Mouse (Mus musculus) cerebellum, adult 8-10 months (tissue): Measurements from ENCODE around the gene Slc4a1.
"Not testable (repeated sequence)": the region's sequence is repeated elsewhere in the genome, so short reads cannot be mapped to it uniquely, and the experiment has no call there.

ENCODE experiments used
- DNase-seq: peaks from one replicate; pipeline ENCODE4 v3.0.0; 2022

Gene Slc4a1

DNA sequence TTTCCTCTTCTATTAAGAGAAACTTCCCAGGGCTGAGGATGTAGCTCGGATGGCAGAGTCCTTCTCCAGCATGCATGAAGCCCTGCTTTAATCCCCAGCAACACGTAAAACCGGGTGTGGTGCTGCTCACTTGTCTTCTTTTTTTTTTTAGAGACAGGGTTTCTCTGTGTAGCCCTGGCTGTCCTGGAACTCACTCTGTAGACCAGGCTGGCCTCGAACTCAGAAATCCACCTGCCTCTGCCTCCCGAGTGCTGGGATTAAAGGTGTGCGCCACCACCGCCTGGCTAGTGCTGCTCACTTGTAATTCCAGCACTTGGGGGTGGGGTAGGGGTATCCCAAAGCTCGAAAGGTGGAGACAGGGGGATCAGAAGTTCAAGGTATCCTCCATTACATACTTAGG lies at the start of gene Slc4a1:
TSS of gene Slc4a1 (minus strand) at position 101 of the 400 bp plus-strand sequence.
- not testable (repeated sequence) for DNase-seq

DNA sequence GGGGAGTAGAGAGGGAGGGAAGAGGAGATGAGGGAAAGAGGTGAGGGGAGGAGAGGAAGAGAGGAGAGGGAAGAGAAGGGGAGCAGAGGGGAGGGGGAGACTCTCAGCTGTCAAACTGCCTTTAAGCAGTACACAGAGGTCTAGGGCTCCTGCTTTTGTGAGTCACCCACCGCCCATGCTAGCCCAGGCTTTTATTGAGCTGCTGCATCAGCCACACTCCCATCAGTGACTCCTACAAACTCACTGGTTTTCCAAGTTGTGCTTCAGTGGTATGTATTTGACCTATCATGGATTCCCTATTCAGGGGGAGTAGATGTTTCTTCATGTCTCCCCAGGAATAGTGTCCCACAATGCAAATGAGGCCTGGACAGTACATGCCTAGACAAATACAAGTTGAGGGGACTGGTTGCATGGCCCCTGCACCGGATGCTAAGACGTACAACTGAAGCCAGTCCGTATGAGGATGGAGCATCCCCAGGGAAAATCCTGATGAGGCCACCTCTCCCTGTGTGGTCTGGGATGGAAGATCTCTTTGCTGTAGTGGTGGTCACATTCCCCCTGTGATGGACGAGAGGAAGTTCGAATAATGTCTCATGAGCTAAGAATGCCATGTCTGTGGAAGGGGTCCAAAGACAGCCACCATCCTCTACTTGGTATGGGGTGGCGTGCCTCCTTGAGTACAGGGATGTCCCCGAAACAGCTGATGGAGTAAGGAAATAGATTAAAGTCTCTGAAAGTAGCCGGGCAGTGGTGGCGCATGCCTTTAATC lies 49.2 kb upstream of the Slc4a1 start:
- no peak for DNase-seq

DNA sequence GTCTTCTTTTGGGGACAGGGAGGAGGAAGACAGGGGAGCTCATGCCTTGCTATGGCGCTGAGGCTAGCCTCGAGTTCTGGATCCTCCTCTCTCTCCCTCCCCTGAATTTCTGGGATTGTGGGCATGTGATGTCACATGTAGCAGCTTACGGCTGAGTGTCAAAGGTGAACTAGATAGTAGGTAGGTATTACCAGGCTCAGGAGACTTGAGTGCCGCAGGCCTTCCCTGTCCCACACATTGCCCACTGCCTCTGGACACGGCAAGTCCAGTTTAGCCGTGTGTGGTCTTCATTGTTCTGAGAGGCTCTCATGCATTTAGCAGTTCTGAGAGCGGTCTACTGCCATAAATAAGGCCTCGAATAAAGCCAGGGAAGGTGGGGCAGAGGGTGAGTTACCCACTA lies 47.1 kb upstream of the Slc4a1 start:
- no peak for DNase-seq

DNA sequence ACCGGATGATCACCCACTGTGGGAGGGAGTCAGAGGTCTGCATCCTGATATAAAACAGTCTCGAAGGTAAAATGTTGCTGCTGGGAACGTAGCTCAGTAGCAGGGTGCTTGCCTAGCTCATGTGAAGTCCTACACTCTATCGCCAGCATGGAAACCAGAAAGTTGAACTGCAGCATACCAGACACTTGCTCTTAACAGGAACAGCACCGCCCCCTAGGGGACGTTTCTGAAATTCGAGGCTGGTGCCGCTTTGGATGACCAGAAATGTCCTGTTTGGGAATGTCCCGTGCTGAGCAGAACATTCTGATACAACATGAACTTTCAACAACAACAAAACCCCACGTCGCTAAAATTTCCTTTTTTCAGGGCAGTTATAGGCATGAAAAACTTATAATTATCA lies 45.7 kb upstream of the Slc4a1 start:
- peak; percentile 91 for DNase-seq

DNA sequence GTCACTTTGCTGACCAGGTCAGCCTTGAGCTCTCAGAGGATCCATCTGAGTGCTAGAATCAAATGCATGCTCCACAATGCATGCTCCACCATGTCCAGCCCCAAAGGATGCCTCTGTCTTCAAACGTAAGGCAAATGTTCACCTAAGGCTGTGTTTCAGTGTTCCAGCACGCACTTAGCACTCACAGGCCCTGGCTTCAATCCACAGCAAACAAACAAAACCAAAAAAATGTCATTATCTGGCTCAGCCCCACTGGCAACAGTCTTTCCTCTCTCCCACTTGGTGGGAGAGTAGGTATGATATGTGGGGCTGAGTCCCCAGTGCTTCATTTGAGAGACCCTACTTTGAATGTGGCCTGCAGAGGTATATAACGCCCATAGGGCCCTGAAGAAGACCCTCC lies 45.1 kb upstream of the Slc4a1 start:
- no peak for DNase-seq

DNA sequence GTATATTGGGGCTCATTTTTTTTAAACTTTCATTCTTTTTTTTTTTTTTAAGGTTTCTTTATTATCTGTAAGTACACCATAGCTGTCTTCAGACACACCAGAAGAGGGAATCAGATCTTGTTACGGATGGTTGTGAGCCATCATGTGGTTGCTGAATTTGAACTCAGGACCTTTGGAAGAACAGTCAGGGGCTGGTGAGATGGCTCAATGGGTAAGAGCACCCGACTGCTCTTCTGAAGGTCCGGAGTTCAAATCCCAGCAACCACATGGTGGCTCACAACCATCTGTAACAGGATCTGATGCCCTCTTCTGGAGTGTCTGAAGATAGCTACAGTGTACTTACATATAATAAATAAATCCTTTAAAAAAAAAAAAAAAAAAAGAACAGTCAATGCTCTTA lies 44.3 kb upstream of the Slc4a1 start:
- DNase-seq: not testable (repeated sequence)

DNA sequence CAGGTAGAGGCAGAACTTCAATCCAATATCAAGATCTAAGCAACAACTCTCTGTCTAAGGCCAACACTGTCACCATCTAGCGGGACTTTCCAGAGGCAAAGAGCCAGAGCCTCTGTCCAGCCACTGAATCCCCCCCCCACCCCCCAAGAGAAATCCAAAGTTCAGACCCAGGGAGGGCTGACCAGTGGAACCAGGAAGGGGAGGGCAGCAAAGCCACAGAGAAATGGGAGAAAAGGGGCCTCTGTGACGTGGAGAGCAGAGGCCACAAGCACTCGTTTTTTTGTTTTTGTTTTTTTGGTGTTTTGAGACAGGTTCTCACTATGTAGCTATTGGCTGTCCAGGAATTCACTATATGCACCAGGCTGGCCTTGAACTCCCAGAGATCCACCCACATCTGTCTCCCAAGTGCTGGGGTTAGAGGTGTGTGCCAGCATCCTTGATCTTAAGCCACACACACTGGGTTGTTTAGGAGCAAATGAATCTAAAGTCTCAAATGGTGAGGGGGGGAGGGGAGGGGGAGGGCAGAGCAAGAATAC lies 43.9 kb upstream of the Slc4a1 start:
- no peak for DNase-seq

DNA sequence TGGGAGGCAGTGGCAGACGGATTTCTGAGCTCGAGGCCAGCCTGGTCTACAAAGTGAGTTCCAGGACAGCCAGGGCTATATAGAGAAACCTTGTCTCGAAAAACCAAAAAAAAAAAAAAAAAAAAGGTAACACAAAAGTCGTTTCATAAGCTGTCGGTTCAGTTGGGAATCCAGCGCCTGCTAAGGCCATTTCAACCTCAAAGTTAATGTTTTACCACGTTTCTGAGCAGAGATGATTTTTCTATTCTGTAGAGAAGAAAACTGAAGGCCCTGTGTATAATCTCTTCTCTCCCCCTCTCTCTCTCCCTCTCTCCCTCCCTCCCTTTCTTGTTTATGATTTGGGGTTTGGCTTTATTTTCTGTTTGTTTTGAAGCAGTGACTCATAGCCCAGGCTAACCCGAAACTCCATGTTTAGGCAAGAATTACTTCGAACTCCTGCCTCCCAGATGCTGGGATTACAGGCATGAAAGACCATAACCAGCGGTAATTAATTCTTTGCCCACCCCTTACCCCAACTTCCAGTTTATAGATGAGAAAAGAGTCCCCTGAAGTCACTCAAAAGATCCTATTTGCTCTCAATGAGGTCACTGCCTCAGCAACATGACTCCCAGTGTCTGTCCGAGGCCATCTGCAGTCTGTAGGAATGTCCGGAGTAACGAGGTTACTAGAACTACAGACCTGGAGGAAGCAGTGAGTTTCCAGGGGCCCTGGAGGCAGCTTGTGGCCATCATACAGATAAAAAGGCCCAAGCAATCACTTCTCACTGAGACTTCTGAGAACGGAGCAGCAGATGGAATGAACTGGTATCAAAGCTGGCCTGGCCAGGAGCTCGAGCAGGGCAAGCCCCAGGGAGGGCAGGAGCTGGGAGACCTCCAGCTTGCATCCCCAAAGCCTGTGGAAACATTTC lies 43.1 kb upstream of the Slc4a1 start:
- DNase-seq: peak; percentile 36

DNA sequence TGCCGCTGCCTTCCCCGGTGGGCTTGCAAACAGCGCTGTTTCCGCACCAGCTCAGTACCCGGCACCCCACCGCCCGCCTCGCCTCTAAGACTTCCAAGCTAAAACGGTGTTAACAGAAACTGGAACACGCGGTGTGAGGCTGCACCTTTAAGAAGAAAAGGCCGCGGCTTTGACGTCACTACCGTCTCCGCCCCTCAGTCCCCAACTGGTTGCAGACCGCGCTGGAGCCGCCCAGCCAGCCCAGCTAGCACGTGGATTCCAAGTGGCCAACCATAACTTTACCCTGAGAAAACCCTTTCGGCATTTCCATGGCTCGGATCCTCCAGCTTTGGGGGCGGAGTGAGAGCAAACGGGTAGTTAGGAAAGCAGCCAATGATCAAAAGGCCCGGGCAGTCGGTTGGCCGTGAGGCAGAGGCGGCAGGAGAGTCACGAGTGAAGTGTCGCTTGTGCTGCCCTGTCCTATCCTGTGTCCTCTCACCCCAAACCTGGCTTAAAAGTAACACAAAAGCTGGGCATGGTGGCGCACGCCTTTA lies 42.4 kb upstream of the Slc4a1 start:
- peak; percentile 94 for DNase-seq

DNA sequence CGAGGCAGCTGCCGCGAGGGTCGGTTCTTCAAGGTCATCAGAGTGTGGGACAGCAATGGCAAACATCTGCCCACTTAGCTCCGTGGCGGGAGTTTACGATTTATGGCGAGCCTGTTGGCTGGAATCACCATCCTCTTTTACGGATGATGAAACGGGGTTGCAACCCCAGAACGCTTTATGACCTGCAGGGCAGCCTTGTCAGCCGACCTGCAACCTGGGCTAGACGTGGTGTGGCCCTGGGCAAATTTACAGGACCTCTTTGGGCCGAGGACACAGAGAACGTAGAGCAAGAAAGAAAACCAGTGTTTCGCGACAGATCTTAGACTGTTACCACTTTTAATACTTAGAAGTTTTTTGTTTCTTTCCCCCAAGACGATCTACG lies 41.8 kb upstream of the Slc4a1 start, which contains the start of gene Slc25a39:
TSS of gene Slc25a39 (minus strand) at position 113 of the 382 bp plus-strand sequence.
- no peak for DNase-seq

DNA sequence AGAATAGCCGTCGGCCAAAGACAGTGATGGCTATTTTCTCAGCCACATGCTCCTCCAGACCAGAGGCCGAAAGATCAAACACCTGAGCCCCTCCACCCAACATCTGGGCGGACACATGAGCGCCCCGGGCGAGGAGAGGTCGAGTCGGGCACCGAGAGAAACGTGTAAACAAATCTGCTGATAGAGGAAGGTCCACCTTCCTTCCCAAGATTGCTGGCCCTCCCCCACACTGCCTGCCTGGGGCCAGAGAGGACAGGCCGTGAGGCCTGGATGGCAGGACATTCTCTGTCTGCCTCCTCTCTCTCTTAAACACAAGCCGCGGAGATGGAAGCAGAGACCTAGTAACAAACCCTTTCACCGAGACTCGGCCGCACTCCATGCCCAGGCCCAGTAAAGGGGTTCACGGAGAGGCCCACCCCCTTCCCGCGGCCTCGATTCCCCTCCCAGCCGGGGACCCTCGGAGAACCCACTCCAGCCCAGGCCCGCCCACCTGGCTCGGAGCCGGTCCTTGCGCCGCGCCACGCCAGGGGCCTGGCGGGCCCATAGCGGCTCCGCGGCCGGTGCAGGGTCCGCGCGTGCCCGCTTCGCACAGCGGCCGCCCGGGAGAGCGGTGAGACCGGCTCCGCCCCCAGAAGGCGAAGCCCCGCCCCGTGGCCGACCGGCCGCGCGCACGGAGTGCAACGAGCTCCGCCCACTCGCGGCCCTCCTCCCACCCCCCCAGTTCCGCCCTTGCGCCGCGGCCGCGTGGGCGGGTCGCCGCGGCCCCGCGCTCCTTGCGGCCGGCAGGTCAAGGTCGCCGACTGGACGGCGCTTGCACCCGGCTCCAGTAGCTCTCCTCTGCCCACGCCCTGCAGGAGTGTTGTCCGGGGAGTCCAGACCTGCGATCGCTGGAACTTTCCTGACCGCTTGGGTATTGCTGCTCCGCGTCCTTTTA lies 41.2 kb upstream of the Slc4a1 start:
- peak; percentile 92 for DNase-seq

DNA sequence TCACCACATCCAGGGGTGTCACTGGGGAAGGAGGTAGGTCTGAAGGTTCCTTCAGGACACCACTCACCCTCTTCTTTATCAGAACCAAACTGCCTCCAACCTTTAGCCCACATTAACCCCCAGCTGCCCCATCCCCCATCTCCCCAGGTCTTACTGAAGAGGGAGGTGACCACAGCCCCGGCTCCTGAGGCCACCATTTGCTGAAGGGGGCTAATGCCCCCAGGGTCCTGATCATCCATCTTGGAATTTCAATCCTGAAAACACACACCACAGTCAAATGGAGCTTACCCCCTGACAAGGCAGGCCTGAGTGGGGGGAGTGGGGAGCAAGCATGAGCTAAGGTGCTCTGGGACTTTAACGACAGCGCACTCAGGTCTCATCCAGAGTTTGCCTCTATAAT lies 40.4 kb upstream of the Slc4a1 start:
- DNase-seq: peak; percentile 45

DNA sequence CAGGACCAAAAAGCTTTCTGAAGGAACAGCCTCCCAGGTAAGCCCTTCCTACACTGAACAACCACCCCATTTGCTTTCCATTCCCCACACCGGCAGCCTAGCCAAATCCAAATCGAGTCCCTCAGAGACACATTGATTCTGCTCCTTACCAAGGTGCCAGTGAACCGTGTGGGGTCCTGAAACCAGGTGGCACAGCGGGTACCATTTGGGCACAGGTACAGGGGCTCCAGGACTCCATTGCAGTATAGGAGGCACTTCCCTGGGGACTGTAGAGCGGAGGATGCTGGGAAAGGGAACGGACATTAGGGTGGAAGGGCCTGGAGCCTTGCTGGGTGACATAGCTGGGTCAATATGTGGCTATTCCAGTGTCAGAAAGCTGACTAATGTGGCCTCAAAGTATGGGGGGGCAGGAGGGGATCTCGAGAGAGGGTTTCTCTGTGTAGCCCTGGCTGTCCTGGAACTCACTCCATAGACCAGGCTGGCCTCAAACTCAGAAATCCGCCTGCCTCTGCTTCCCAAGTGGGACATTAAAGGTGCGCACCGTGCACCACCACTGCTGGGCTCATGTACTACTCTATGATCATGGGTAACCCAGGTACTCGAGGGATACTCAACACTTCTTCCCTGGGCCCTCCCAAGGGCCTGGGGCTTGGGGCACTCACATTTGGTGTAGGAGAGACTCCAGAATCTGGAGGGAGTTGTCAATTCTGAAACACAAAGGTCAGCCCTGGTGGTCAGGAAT lies 39.7 kb upstream of the Slc4a1 start:
- peak; percentile 36 for DNase-seq

DNA sequence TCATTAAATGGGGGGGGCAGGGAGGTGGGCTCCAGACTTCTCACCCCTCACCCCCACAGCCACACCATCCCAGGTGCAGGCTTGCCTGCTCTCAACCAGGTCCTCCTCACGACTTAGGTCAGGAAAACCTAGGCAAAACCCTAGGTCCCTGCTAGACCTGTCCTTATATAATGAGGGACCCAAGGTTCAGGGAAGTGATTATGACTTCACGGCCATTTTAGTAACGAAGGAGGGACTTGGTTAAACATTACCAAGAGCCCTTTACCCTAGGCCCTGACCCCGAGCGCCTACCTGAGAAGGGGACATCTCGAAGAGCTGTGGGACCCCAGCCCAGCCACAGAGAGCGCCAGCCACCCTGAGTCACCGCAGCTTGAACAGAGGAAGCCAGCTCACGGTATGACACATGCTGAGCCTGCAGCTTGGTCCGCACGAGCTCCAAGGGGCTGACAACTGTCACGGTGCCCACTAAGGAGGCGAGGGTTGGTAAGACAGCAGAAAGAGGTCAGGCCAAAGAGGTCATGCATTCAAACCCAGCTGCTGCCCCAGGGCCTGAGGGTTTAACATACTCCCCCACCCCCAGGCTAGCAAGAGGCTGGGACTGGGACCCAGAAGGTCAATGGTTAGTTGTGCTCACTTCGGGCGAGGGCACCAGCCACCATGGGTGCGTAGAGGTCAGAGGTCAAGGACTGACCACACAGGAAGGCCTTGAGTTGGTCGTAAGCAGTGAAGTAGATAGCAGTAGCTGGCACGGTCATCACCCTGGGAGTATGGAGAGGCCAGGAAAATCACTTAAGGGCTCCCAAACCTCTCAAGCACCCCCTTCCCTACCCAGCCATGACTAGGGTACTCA lies 38.4 kb upstream of the Slc4a1 start:
- DNase-seq: peak; percentile 39

DNA sequence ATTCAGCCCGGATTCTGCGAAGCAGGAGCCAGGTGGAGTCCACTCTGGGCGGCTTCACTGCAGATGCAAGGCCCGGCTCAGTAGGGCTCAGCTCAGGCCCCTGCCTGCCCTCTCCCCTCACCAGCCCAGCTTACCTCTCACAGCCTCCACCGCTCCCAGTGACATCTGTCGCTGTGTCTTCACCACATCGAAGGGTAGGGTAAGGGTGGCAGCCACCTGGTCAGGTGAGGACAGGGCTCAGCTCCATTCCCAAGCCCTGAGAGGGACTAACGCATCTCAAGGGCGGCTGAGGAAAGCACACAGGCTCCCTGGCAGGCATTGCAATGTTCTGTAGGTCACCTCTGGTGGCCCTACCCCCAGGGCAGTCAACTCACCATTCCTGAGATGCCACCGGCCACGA lies 37.7 kb upstream of the Slc4a1 start:
- no peak for DNase-seq

DNA sequence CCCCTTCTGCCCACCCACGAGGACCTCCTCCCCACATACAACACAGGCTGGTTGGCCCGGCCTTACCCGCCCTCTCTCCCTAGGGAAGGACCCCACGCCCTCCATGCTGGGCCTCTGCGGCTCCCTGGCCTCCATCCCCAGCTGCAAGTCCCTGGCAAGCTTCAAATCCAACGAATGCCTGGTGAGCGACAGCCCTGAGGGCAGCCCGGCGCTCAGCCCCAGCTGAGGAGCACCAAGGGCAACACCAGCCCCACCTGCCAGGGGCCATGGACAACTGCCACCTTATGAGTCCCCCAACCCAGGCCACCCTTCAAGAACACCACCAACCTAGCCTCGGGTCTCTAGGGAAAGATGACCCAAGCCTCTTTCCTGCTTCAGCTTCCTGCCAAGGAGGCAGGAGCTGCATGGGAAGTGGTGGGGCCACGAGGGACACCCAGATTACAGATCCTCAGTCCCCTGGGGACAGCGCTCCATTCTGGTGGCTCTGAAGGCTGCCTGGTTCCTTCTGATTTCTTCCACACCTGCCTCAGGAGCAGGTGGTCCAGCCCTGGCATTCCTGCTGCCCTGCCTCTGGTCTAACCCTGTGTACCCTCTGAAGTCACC lies 36.0 kb upstream of the Slc4a1 start:
- DNase-seq: peak; percentile 35

DNA sequence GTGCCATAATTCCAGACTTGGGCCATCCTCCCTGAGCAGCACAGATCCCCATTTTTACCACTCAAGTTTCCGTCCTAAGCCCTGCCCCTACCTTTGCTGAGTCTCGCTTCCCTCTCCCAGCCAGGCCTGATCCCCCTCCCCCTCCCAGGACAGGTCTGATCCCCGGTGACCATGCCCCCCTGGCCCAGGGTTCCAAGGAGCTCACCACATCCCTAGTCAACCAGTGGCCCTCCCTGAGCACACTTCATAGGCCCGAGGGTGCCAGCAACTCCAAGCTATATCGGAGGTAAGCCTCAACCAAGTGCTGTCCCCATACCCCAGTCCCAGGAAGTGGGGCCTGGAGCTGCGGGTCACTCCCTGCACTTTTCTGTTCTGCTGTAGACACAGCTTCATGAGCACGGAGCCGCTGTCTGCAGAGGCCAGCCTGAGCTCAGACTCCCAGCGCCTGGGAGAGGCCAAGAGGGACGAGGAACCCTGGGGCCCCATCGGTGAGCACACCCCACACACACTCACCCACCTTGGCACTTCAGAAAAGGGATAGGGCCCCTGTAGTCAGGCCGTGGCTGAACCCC lies 34.6 kb upstream of the Slc4a1 start:
- DNase-seq: peak; percentile 34

DNA sequence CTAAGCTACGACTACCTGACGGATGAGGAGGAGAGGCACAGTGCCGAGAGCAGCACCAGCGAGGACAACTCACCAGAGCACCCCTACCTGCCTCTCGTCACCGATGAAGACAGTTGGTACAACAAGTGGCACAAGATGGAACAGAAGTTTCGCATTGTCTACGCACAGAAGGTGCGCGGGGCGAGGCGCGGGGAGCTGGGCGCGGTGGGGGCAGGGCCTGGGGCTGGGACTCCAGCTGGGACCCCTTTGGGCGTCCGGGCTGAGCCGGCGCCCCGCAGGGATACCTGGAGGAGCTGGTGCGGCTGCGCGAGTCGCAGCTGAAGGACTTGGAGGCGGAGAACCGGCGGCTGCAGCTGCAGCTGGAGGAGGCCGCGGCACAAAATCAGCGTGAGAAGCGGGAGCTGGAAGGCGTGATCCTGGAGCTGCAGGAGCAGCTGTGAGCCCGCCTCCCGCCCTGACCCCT lies 33.6 kb upstream of the Slc4a1 start:
- no peak for DNase-seq

DNA sequence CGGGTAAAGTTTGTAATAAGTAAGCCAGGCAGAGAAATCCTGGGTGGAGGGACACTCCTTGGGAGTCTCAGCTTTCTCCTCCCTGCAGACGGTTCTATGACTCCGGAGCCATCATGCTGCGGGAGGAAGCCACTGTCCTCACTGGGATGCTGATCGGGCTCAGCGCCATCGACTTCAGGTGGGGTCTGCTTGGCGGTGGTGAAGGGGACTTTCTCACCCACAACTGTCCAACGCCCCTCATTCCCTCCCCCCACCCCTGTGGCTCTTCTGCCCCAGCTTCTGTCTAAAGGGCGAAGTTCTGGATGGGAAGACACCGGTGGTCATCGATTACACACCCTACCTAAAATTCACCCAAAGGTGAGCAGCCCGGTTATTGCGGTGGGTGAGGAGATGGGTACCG lies 33.1 kb upstream of the Slc4a1 start:
- DNase-seq: no peak
